Mouse (Mus musculus): Measurements from ENCODE around the gene Zc3h18. TPM values are rescaled to one million over a fixed set of nuclear protein-coding genes. Genes with fewer than 3 reads are reported as not detected.

Zc3h18 gene
- polyA plus RNA-seq, 1 experiment from 2014 or later: 20.2 TPM

GRCm38 (mm10) chr8:122419881-122420555 lies 43.6 kb downstream of the Zc3h18 start:
- Histone ChIP-seq H3K9me3 (ENCODE audit: low read length) (no peaks in the 10 kb centered on the region), H3K36me3 (ENCODE audit: insufficient read depth, low read length) (peaks cover 9% of the 10 kb centered on the region; the same call in 1 of the 2 replicates), H3K9ac (replicated peaks; ENCODE audit: low read depth) (no peak overlapping the region), H3K27ac (ENCODE audit: low read length) (no peak overlapping the region), H3K4me3 (ENCODE audit: low read depth, low read length) (no peak overlapping the region), H3K27me3 (replicated peaks; ENCODE audit: insufficient read depth, low read length) (no peaks in the 10 kb centered on the region), H3K4me1 (ENCODE audit: insufficient read depth, low read depth, low read length) (no peaks in the 10 kb centered on the region), H3K4me2 (replicated peaks; ENCODE audit: low read depth, low read length) (no peak overlapping the region)
- DNase-seq (ENCODE audit: low spot score): peak; percentile 54
- peak; percentile 66 for ATAC-seq
- no peak for TF ChIP-seq EP300 (IDR thresholded peaks at IDR 0.05)
- no peak for TF ChIP-seq CTCF (IDR thresholded peaks at IDR 0.05)
- 30% methylated on average over 9 of the region's 9 CpGs for WGBS

DNA sequence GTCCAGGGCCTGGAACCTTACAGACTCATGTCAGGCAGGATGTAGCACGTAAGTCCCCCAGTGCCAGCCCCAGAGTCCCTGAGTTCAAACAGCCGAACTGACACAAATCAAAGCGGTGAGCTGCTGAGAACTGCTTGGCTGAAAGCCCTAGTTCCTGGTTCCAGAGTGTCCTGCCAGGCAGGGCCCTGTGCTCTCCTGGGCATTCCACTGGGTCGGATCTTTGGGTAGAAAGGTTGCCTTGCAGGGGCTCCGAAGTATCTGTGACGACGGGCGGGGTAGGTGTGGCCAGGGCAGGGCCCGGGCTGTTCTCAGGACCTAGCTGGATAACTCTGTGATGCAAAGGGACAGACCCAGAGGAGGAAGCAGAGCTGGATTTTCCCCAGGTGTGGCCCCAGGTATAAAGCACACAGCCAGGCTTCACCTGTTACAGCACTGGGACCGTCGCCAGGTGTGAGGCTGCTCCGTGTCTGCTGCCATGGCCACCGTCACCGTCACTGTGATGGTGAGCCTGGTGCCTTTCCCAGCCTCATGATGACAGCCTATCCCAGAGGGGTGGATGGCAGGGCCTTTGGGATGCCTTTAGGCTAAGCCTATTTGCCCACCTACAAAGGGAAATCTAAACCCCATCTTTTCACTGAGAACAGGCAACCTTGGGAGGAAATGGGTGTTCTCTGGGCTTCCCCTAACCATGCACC lies 45.1 kb downstream of the Zc3h18 start, which contains the start of gene Il17c:
Il17c (plus strand) TSS at position 645 of the 695 bp plus-strand sequence.
- no peaks in the 10 kb centered on the region for H3K9me3 ChIP-seq (ENCODE audit: low read length)
- no peak within 1 kb of the TSS for H3K4me2 ChIP-seq (replicated peaks; ENCODE audit: low read depth, low read length)
- ATAC-seq (peak; percentile 11; the same call in 1 of the 2 replicates), DNase-seq (ENCODE audit: low spot score) (peak; percentile 34)
- no peaks in the 10 kb centered on the region for H3K4me1 ChIP-seq (ENCODE audit: insufficient read depth, low read depth, low read length)
- H3K9ac ChIP-seq (replicated peaks; ENCODE audit: low read depth): no peak within 1 kb of the TSS
- H3K27me3 ChIP-seq (replicated peaks; ENCODE audit: insufficient read depth, low read length): no peaks in the 10 kb centered on the region
- H3K27ac ChIP-seq (ENCODE audit: low read length): no peak within 1 kb of the TSS
- H3K36me3 ChIP-seq (ENCODE audit: insufficient read depth, low read length): peaks cover 1% of the 10 kb centered on the region; the same call in 1 of the 2 replicates
- TF ChIP-seq CTCF (IDR thresholded peaks at IDR 0.05): no peak
- TF ChIP-seq EP300 (IDR thresholded peaks at IDR 0.05): no peak
- 67% methylated on average over 14 of the region's 14 CpGs for WGBS
- H3K4me3 ChIP-seq (ENCODE audit: low read depth, low read length): no peak within 1 kb of the TSS

- ATAC-seq: no peak
- no peaks in the 10 kb centered on the region for H3K4me1 ChIP-seq (ENCODE audit: insufficient read depth, low read depth, low read length)
- no peaks in the 10 kb centered on the region for H3K27me3 ChIP-seq (replicated peaks; ENCODE audit: insufficient read depth, low read length)
- WGBS: 82% methylated on average over 24 of the region's 24 CpGs
- no peaks in the 10 kb centered on the region for H3K9me3 ChIP-seq (ENCODE audit: low read length)
- peaks cover 4% of the 10 kb centered on the region; the same call in 1 of the 2 replicates for H3K36me3 ChIP-seq (ENCODE audit: insufficient read depth, low read length)
- H3K4me2 ChIP-seq (replicated peaks; ENCODE audit: low read depth, low read length): no peak overlapping the region
- DNase-seq (ENCODE audit: low spot score): no peak
- H3K4me3 ChIP-seq (ENCODE audit: low read depth, low read length): no peak overlapping the region
- TF ChIP-seq EP300 (IDR thresholded peaks at IDR 0.05) (no peak), CTCF (IDR thresholded peaks at IDR 0.05) (no peak)
- H3K9ac ChIP-seq (replicated peaks; ENCODE audit: low read depth): no peak overlapping the region
- H3K27ac ChIP-seq (ENCODE audit: low read length): no peak overlapping the region
Measured at GRCm38 (mm10) chr8:122423217-122423616, 46.8 kb downstream of the Zc3h18 start.

GRCm38 (mm10) chr8:122423659-122424058 lies 47.2 kb downstream of the Zc3h18 start:
- Histone ChIP-seq H3K4me1 (ENCODE audit: insufficient read depth, low read depth, low read length) (no peaks in the 10 kb centered on the region), H3K27ac (ENCODE audit: low read length) (no peak overlapping the region), H3K9me3 (ENCODE audit: low read length) (no peaks in the 10 kb centered on the region), H3K36me3 (ENCODE audit: insufficient read depth, low read length) (peaks cover 4% of the 10 kb centered on the region; the same call in 1 of the 2 replicates), H3K27me3 (replicated peaks; ENCODE audit: insufficient read depth, low read length) (no peaks in the 10 kb centered on the region), H3K9ac (replicated peaks; ENCODE audit: low read depth) (no peak overlapping the region), H3K4me3 (ENCODE audit: low read depth, low read length) (no peak overlapping the region), H3K4me2 (replicated peaks; ENCODE audit: low read depth, low read length) (no peak overlapping the region)
- 24% methylated on average over 5 of the region's 5 CpGs for WGBS
- peak; percentile 31; the same call in 1 of the 2 replicates for ATAC-seq
- DNase-seq (ENCODE audit: low spot score): peak; percentile 53
- TF ChIP-seq CTCF (IDR thresholded peaks at IDR 0.05): no peak
- TF ChIP-seq EP300 (IDR thresholded peaks at IDR 0.05): no peak

GRCm38 (mm10) chr8:122426145-122426544 lies 49.7 kb downstream of the Zc3h18 start:
- Histone ChIP-seq H3K4me3 (ENCODE audit: low read depth, low read length) (no peak overlapping the region), H3K4me1 (ENCODE audit: insufficient read depth, low read depth, low read length) (no peaks in the 10 kb centered on the region), H3K27me3 (replicated peaks; ENCODE audit: insufficient read depth, low read length) (no peaks in the 10 kb centered on the region), H3K36me3 (ENCODE audit: insufficient read depth, low read length) (peaks cover 4% of the 10 kb centered on the region; the same call in 1 of the 2 replicates), H3K4me2 (replicated peaks; ENCODE audit: low read depth, low read length) (no peak overlapping the region), H3K9ac (replicated peaks; ENCODE audit: low read depth) (no peak overlapping the region), H3K27ac (ENCODE audit: low read length) (no peak overlapping the region), H3K9me3 (ENCODE audit: low read length) (no peaks in the 10 kb centered on the region)
- DNase-seq (ENCODE audit: low spot score) (no peak), ATAC-seq (no peak)
- WGBS: 72% methylated on average over 9 of the region's 9 CpGs
- TF ChIP-seq CTCF (IDR thresholded peaks at IDR 0.05) (no peak), EP300 (IDR thresholded peaks at IDR 0.05) (no peak)

- Histone ChIP-seq H3K36me3 (ENCODE audit: insufficient read depth, low read length) (peaks cover 4% of the 10 kb centered on the region; the same call in 1 of the 2 replicates), H3K9me3 (ENCODE audit: low read length) (no peaks in the 10 kb centered on the region), H3K4me3 (ENCODE audit: low read depth, low read length) (no peak overlapping the region), H3K4me2 (replicated peaks; ENCODE audit: low read depth, low read length) (no peak overlapping the region), H3K9ac (replicated peaks; ENCODE audit: low read depth) (no peak overlapping the region), H3K27me3 (replicated peaks; ENCODE audit: insufficient read depth, low read length) (no peaks in the 10 kb centered on the region), H3K4me1 (ENCODE audit: insufficient read depth, low read depth, low read length) (no peaks in the 10 kb centered on the region), H3K27ac (ENCODE audit: low read length) (no peak overlapping the region)
- TF ChIP-seq CTCF (IDR thresholded peaks at IDR 0.05): no peak
- TF ChIP-seq EP300 (IDR thresholded peaks at IDR 0.05): no peak
- no peak for ATAC-seq
- DNase-seq (ENCODE audit: low spot score): no peak
- WGBS: 90% methylated on average over 7 of the region's 7 CpGs
Measured at GRCm38 (mm10) chr8:122427607-122428006, 51.2 kb downstream of the Zc3h18 start.
